Mouse (Mus musculus) retina, postnatal 7 days (tissue): ENCODE results near the gene Camk2b.
"Not testable (repeated sequence)": the region's sequence is repeated elsewhere in the genome, so short reads cannot be mapped to it uniquely, and the experiment has no call there.

ENCODE experiments used
- DNase-seq: peaks from one replicate; pipeline ENCODE4 v3.0.0-alpha.2; 2012; ENCODE audit warnings: low read depth, low spot score

The Camk2b gene

DNA sequence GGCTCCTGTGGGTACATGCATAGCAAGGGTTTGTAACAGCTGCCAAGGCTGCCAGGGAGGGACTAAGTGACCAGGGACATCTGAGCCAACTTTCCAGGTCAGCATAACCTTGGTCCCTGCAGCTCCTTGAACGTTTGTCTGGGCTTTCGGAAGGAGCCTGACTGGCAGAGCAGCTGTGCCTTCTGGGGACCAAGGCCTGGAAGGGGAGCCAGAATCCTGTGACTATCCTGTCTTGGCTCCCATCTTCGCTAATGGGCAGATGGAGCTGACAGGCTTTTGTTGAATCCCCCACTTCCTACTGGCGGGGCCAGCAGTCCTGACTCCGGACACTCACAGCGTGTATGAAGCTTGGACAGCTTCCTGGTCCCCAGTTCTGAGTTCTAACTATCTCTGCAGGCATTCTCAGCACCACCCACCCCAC lies 51.1 kb downstream of the Camk2b start:
- DNase-seq = no peak

DNA sequence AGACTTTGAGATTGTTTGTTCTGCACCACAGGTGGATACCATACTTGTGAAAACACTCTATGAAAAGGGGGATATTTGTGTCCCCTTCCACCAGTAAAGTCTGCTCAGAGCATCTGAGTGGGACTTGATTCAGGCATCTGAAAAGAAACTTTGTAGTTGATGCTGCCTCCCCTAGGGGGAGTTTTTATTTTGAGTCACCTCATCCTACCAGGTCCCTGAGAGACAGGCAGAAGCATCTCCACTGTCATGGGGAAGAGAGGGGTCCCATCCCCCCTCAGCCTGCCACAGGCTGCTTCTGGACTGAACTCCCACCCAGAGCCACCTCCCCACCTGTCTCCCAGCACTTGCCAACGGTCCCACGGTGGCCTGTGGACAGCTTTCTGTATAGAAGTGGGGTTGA lies 52.8 kb downstream of the Camk2b start:
- no peak for DNase-seq

DNA sequence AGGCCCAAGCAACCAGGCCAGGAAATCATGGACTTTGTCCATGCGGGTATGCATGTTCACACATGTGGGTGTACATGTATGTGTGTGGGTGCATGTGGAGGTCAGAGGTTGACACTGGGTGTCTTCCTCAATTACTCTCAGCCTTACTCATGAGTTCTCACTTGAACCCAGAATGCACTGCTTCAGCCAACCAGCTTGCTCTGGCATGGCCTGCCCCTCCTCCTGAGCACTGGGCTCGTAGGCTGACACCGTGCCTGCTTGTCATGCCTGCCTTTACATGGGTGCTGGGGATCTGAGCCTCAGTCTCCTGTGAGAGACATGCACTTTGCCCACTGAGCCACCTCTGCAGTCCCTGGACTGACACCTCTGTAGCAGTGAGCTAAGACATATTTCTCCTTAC lies 54.3 kb downstream of the Camk2b start:
- no peak for DNase-seq

DNA sequence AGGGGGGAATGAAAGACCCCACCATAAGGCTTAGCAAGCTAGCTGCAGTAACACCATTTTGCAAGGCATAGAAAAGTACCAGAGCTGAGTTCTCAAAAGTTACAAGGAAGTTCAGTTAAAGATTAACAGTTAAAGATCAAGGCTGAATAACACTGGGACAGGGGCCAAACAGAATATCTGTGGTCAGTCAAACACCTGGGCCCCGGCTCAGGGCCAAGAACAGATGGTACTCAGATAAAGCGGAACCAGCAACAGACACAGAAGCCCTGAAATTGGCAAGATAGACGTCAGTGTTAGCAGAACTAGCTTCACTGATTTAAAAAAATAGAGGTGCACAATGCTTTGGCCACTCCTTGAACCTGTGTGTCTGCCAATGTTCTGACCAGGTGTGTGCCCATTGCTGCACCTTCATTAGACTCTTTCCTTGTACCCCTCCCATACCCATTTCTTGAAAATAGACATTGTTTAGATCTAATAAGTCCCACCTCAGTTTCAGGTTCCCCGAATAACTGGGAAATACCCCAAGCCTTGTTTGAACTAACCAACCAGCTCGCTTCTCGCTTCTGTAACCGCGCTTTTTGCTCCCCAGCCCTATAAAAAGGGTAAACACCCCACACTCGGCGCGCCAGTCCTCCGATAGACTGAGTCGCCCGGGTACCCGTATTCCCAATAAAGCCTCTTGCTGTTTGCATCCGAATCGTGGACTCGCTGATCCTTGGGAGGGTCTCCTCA lies 55.2 kb downstream of the Camk2b start:
- not testable (repeated sequence) for DNase-seq

DNA sequence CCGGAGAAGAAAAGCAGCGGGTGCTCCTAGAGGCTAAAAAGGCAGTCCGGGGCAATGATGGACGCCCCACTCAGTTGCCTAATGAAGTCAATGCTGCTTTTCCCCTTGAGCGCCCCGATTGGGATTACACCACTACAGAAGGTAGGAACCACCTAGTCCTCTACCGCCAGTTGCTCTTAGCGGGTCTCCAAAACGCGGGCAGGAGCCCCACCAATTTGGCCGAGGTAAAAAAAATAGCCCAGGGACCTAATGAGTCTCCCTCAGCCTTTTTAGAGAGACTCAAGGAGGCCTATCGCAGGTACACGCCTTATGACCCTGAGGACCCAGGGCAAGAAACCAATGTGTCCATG lies 58.4 kb downstream of the Camk2b start:
- DNase-seq = not testable (repeated sequence)

DNA sequence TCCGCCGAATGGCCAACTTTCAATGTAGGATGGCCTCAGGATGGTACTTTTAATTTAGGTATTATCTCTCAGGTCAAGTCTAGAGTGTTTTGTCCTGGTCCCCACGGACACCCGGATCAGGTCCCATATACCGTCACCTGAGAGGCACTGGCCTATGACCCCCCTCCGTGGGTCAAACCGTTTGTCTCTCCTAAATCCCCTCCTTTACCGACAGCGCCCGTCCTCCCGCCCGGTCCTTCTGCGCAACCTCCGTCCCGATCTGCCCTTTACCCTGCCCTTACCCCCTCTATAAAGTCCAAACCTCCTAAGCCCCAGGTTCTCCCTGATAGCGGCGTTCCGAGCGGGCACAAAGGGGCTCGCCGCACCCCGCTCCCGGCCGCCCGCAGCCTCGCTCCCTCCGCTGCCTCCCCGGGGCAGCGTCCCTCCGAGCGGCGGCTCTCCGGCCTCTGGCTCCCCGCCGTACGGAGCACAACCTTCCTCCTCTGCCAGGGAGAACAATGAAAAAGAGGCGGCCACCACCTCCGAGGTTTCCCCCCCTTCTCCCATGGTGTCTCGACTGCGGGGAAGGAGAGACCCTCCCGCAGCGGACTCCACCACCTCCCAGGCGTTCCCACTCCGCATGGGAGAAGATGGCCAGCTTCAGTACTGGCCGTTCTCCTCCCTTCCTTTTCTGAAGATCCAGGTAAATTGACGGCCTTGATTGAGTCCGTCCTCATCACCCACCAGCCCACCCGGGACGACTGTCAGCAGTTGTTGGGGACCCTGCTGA lies 59.0 kb downstream of the Camk2b start:
- DNase-seq = not testable (repeated sequence)

DNA sequence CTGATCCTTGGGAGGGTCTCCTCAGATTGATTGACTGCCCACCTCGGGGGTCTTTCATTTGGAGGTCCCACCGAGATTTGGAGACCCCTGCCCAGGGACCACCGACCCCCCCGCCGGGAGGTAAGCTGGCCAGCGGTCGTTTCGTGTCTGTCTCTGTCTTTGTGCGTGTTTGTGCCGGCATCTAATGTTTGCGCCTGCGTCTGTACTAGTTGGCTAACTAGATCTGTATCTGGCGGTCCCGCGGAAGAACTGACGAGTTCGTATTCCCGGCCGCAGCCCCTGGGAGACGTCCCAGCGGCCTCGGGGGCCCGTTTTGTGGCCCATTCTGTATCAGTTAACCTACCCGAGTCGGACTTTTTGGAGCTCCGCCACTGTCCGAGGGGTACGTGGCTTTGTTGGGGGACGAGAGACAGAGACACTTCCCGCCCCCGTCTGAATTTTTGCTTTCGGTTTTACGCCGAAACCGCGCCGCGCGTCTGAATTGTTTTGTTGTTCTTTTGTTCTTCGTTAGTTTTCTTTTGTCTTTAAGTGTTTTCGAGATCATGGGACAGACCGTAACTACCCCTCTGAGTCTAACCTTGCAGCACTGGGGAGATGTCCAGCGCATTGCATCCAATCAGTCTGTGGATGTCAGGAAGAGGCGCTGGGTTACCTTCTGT lies 59.7 kb downstream of the Camk2b start:
- not testable (repeated sequence) for DNase-seq

DNA sequence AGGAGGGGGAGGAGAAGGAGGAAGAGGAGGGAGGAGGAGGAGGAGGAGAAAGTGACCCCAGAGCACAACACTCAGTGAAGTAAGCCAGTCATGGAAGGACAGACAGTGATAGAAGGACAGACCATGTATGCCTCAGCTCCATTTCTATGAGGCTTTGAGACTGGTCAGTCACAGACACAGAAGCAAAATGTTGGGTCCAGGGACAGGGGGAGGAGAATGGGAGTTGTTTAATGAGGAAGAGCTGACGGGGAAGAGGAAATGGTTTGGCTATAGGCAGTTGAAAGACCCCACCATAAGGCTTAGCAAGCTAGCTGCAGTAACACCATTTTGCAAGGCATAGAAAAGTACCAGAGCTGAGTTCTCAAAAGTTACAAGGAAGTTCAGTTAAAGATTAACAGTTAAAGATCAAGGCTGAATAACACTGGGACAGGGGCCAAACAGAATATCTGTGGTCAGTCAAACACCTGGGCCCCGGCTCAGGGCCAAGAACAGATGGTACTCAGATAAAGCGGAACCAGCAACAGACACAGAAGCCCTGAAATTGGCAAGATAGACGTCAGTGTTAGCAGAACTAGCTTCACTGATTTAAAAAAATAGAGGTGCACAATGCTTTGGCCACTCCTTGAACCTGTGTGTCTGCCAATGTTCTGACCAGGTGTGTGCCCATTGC lies 60.7 kb downstream of the Camk2b start:
- DNase-seq = not testable (repeated sequence)

DNA sequence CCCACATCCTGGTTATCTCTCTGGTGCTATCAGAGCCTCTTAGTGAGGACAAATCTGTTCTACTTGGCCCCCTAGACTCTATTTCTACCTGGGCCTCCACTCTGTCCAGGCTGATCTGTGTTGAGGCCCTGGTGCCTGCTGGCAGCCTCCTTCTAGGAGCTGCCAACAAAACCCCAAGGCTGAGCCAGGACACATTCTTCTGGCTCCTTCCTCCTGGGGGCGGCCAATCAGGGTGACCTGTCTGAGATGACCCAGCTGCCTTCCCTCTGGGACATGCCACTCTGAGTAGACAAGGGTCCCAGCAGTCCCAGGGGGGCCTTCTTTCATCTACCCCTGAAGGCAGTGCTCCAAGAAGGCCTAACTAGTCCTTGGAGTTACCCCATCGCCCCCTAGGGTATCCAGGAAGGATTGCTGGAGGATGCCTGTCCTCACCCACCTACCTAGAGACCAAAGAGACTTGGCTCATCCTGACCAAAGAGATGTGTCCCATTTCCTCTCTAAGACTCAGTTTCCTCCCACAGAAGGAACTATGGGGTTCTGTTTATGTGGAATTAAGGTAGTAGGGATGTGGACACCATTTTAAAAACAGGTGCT lies 63.0 kb downstream of the Camk2b start:
- DNase-seq = no peak

DNA sequence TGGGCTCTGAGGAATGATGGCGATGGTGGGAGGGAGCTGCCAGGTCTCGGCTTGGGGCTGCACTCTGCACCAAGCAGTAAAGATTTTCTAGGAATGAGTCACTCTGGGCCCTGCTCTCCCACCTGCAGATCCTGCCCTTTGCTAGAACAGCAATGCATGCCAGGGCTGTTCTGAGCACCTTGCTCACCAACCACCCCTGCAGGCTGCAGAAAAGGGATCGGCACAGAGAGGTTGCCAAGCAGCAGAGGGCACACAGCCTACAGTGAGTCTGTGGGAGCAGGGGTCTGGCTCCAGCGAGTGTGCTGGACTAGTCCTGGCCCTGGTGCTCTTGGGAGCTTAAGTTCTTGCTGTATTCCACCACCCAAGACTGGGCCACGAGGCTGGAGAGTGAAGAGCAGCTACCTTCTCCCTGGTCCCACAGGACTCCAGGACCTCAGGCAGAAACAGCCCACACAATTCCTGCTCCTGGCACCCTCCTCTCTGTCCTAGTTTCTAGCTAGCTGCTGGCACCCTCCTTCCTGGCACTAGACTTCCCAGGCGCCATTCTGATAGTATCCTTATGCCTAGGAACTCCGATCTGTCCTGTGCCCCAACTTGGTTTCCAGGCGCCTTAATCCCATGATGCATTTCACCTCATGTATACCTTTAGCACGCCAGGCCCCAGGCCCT lies 64.0 kb downstream of the Camk2b start:
- DNase-seq = no peak

DNA sequence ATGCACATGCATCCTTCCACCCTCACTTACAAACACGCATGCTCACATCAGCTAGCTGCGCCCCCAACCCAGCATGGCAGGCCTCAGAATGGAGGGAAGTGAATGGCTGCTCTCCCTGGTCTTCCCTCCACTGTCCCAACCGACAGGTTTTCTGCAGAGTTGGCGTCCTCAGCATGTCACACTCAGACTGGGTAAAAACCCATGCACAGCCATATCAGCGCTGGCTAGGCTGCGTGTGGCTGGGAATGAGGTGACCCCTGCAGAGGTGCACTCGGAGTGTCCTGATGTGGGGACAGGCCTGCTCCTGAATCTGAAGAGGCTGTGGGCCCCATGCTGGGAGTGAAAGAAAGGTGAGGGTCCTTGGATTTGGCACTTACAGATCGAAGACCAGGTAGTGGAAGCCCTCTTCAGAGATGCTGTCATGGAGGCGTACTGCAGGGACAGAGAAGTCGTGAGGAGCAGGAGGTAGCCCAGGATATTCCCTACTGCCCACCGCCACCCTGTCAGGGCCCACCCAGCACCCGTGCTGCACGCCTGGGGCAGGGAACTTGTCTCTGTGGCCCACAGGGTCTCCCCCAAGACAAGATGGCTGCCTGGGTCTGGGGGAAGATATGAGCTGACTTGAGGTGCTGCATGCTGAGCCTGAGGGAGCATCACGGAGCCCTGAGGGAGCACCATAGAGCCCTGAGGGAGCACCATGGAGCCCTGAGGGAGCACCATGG lies 65.0 kb downstream of the Camk2b start:
- no peak for DNase-seq

DNA sequence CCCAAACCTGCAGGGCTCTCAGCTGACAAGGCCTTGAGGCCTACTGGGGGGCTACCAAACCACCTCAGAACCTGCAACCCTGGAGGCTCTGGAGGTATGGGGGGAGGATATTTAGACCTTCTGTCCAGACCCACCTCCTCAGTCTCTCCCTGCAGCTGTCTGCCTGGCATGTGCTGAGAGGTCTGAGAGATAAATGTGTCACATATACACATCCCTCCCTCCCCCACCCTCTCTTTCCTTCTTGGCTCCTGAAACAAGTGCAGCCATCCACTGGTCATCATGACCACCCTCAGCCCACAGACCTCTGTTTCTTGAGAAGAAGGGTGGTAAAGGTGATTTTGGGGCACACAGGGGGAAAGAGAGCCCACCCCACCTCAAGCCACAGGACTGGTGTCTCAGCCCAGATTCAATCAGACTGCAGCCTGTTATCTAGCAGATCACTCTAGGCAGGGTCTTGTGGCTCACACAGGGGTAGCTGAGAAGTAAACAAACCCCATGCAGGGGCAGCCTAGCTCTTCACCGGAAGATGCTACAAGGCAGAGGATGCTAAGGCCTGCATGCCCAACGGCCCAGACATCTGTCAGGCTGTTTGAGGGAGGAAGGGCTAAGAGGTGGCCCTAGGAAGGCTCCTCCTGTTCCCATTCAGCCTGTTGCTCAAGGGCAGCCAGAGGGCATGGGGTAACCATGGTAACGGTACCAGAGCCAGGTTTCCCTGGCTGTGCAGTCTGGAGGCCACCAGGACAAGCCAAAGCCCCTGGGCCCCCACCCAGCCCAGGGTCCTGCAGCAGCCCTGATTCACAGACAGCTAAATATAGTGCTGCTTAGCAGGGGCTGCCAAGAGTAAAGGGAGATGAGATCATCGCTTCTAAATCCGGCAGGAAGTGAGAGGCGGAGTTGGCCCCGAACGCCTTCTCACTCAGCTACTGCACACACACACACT lies 66.1 kb downstream of the Camk2b start:
- DNase-seq = peak; percentile 72

DNA sequence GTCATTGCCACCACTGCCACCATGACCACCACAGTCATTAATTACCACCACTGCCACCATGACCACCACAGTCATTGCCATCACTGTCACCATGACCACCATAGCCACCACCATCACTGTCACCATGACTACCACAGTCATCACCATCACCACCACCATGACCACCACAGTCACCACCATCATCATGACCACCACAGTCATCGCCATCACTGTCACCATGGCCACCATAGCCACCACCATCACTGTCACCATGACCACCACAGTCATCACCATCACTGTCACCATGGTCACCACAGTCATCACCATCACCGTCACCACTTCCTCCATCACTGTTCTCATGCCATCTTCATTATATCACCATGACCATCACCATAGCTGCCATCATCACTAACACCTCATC lies 67.7 kb downstream of the Camk2b start:
- DNase-seq = no peak

DNA sequence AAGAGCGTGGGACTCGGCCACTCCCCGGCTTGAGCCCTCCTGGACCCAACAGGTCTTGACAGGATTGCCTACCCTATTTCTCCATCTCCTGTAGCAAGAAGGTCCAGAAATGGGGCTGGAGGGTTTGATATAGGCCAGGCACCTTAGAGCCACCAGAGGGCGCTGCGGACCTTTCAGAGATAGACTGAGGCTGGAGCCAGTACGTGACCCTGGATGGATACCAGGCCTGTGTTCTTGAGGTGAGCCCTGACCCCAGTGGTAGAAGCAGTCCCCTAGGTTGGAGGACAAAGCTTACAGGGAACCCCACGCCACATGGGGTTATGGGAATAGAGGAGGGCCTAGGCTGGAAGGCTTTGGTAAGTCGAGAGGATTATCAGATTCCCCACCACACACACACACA lies 70.2 kb downstream of the Camk2b start:
- DNase-seq = peak; percentile 65

DNA sequence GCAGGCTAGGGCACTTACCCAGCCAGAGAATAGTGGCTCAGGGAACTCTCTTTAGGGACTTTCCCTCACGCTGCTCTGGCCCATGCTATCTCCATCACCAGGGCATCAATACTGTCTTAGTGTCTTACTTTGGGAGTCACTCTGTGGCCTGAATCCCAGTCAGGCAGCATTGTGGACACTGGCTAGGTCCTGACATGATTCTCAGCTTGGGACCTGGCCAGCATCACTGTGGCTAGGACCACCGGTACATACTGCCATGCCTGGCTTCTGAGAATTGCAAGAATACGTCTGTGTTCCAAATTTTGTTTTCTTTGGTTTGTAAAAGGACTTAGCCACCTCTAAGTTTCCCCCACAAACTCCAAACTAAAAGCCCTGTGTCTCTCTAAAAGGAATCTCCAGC lies 71.3 kb downstream of the Camk2b start:
- no peak for DNase-seq

DNA sequence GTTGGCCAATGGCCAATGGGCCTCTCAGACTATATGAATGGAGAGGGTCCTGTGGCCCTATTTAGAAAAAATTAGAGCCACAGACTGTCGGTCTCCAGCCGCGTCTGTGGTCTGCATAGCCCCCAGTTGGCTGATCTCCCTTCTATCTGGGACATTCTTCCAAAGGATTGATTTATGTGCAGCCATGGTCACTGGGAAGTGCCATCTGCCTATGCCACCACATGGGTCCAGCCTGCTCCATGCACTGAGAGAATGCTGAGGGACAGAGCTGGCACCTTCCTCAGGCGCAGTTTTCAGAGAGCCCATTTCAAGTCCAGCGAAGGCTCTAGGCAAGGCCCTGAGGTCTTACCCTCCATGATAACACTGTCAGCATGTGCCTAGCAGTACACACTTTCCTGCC lies 72.0 kb downstream of the Camk2b start:
- no peak for DNase-seq

DNA sequence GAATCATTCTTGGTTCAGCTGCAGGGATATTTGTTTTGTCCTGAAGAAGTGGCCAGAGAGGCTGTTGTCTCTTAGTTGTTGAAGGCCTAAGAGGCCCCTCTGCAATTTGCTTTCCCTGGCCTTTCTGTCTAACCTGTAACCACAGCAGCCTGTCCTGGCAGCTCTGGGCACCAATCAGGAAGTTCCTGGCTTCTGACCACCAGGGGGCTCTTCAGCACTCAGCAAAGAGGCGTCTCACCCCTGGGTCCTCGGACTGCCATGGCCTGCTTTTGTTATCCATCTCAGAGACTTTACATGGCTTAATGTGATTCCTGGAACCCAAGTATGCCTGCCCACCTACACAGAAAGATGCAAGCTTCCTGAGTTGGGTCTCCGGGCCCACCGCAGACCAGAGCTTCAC lies 75.3 kb downstream of the Camk2b start:
- peak; percentile 60 for DNase-seq

DNA sequence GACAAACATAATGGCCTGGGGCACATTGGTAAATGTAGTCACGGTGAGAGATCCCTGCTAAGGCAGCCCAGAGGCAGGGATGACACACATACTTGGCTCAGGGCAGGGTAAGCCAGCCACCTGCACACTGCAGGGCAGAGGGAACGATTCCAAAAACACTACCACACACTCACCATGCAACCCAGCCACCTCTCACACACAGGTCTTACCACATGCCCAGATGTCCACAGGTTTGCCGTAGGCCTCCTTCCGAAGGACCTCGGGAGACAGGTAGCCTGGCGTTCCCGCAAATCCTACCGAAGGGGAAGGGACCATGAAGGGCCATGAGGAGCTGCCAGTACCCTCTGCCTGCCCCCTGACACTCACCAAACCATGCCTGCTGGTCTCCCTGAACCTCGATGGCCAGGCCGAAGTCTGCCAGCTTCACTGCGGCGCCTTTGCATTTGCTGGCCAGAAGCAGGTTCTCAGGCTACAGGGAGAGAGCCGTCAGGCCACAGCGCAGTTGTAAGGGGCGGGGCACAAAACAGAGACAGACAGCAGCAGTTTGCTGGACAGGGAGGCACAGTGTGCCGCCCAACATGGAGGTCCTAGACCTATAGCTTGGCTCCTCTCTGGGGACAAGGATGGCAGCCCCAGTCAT lies 76.1 kb downstream of the Camk2b start:
- no peak for DNase-seq

DNA sequence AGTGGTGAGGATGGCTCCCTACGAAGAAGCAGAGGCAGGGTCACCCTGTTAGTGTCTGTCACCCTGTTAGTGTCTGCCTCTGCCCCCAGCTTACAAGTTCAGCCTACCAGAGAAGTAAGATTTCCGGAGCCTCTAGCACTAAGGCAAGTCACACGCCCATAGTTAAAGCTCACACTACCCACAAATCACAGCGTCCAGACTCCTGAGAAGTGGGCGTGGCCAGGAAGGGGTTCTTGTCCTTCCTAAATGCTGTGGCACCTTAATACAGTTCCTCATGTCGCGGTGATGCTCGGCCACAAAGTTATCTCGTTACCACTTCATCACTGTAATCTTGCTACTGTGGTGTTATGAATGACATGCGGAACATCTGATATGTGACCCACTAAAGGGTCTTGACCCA lies 78.0 kb downstream of the Camk2b start:
- DNase-seq = no peak
